Mouse (Mus musculus) CH12F3 (cell line): ENCODE measurements around the gene Tmem252.

Experiments used
- in situ Hi-C: fragments of 300-500 bp; cut with MboI; formaldehyde crosslinking; loops from 2 replicates; pipeline ENCODE4 v1.14.3; 2020; ENCODE audit warnings: low sequenced_read_pairs

Gene Tmem252

GRCm38 (mm10) chr19:24673762-24674161 is at the start of gene Tmem252:
Gene Tmem252 (plus strand): TSS chr19:24674008.
- in situ Hi-C loops, result no loop called here

- in situ Hi-C loops, result no loop called here
These were observed 45.8 kb upstream of the Tmem252 start for GRCm38 (mm10) chr19:24628049-24628448.

- in situ Hi-C loops, result no loop called here
These were observed 40.8 kb upstream of the Tmem252 start for GRCm38 (mm10) chr19:24633008-24633407.

- in situ Hi-C loops, result no loop called here
These were observed 39.2 kb upstream of the Tmem252 start for GRCm38 (mm10) chr19:24634602-24635001.

GRCm38 (mm10) chr19:24636616-24637015 is 37.2 kb upstream of the Tmem252 start:
- in situ Hi-C loops, result no loop called here

- in situ Hi-C loops, result no loop called here
These were observed 35.8 kb upstream of the Tmem252 start for GRCm38 (mm10) chr19:24637988-24638387.

GRCm38 (mm10) chr19:24640982-24641381 is 32.8 kb upstream of the Tmem252 start:
- in situ Hi-C loops, result no loop called here

- in situ Hi-C loops, result no loop called here
These were observed 28.8 kb upstream of the Tmem252 start for GRCm38 (mm10) chr19:24644971-24645370.

- in situ Hi-C loops, result no loop called here
These were observed 27.5 kb upstream of the Tmem252 start for GRCm38 (mm10) chr19:24646162-24646829.

- in situ Hi-C loops, result no loop called here
These were observed 25.8 kb upstream of the Tmem252 start for GRCm38 (mm10) chr19:24648016-24648415.

GRCm38 (mm10) chr19:24650428-24650827 is 23.4 kb upstream of the Tmem252 start:
- in situ Hi-C loops, result no loop called here

GRCm38 (mm10) chr19:24651595-24651994 is 22.2 kb upstream of the Tmem252 start:
- in situ Hi-C loops, result no loop called here

GRCm38 (mm10) chr19:24652342-24653019 is 21.3 kb upstream of the Tmem252 start:
- in situ Hi-C loops, result no loop called here

GRCm38 (mm10) chr19:24653230-24653799 is 20.5 kb upstream of the Tmem252 start:
- in situ Hi-C loops, result no loop called here

- in situ Hi-C loops, result no loop called here
These were observed 16.8 kb upstream of the Tmem252 start for GRCm38 (mm10) chr19:24656981-24657380.

GRCm38 (mm10) chr19:24662346-24662745 is 11.5 kb upstream of the Tmem252 start:
- in situ Hi-C loops, result no loop called here

- in situ Hi-C loops, result no loop called here
These were observed 8.0 kb upstream of the Tmem252 start for GRCm38 (mm10) chr19:24665771-24666170.

GRCm38 (mm10) chr19:24667527-24667926 is 6.3 kb upstream of the Tmem252 start:
- in situ Hi-C loops, result no loop called here

GRCm38 (mm10) chr19:24671571-24671970 is 2.2 kb upstream of the Tmem252 start:
- in situ Hi-C loops, result no loop called here

- in situ Hi-C loops, result no loop called here
These were observed 1.3 kb upstream of the Tmem252 start for GRCm38 (mm10) chr19:24672366-24672960.

GRCm38 (mm10) chr19:24673331-24673730 is 477 bp upstream of the Tmem252 start:
- in situ Hi-C loops, result no loop called here

- in situ Hi-C loops, result no loop called here
These were observed 2.6 kb downstream of the Tmem252 start for GRCm38 (mm10) chr19:24676429-24676828.
